Mouse (Mus musculus) frontal cortex, postnatal 36 days (tissue): ENCODE results near the gene Sult2a3.
"Not testable (repeated sequence)": the region's sequence is repeated elsewhere in the genome, so short reads cannot be mapped to it uniquely, and the experiment has no call there.

Experiments used
- DNase-seq, 2 experiments: peaks; one replicate each; pipeline ENCODE4 v3.0.0; 2022; ENCODE audit warnings: low spot score in 2 of 2

Sult2a3 gene

DNA sequence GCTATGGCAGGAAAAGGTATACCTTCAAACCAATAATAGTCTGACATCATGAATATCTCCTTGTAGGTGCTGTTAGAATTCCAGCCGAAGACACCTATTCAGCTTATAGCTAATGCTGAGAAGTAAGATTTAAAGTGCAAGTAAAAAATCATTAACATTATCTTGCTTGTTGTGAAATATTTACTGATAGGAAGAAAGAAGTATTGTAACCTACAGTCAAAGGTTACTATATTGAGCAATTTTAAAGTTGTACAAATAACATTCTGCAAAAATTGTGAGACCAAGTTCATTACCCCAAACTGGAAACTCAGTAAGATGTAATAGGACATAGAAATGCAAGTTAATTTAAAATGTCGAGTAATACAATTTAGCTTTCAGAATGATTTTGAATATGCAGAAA, at the start of gene Sult2a3:
TSS of gene Sult2a3 (minus strand) at position 101 of the 400 bp plus-strand sequence.
- DNase-seq, result no peak

- DNase-seq, result no peak
These were observed 2.4 kb downstream of the Sult2a3 start for GRCm38 (mm10) chr7:14120436-14120835.

DNA sequence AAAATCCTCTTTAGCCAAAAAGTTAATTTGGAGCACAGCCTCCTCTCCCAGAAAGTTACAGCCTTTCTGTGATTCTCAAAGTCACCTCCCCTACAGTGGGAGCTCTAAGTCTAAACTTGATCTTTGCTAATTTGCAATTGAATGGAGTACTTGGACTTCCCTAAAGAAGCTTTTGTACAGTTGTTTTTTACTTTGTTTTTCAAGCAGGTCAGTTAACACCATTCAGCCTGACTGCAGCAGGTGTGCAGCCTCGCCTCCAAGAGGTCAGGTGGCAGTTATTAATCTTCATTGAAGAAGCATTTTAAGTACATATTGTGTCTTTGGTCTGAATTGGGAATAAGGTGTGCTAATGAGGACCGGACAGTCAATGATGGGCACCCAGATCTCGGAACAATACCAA, 3.0 kb downstream of the Sult2a3 start:
- not testable (repeated sequence) for DNase-seq

DNA sequence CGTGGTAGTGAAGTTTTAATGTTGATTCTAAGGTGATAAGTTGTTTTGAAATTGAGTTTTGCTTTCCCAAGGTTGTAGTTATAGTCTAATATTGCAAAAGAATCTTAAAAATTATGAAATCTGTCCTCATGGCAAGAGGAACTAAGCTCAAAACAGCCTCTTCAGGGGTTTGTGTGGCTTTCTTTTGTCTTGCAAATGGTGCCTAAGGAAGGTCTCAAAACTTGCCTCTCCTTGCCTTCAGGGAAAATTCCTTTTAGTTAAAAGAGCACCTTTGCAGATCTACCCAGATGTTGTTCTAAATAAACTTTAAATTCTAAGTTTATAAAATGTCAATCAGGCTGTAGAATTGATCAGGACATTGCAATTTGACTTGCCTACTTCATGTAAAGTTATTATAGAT, 6.1 kb downstream of the Sult2a3 start:
- no peak for DNase-seq

DNA sequence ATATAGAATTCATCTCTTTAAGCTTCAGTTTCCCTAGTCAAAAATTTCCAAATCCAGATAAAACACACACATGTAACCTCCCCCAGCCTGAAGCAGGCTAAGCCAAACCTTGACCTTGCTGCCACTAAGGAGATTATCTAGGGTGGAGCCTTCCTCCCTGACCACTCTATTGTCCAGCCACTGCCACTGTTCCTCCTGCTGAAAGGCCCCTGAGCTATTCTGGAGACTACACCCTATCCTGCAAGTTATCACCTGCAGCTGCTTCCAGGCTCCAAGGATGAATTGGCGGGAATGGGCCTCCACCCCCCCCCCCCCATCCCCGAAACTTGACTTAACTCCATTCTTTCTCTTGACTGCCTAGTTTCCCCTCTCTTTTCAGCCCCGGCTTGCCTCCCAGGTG, 8.4 kb downstream of the Sult2a3 start:
- DNase-seq, result not testable (repeated sequence)

DNA sequence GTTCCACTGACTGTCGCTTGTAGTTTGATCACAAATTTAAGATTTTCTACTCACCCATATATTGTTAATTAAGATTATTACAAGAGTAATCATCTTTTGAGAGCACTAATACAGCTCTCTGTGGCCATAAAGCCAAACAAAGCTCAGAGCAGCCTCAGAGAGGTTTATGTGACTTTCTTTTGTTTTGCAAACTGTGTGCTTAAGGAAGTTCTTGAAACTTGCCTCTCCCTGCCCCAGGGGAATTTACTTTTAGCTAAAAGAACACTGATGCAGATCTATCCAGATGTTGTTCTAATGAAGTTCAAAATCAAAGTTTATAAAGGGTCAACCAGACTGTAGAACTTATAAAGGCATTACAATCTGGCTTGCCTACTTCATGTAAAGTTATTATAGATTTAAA, 75.0 kb downstream of the Sult2a3 start:
- not testable (repeated sequence) for DNase-seq

DNA sequence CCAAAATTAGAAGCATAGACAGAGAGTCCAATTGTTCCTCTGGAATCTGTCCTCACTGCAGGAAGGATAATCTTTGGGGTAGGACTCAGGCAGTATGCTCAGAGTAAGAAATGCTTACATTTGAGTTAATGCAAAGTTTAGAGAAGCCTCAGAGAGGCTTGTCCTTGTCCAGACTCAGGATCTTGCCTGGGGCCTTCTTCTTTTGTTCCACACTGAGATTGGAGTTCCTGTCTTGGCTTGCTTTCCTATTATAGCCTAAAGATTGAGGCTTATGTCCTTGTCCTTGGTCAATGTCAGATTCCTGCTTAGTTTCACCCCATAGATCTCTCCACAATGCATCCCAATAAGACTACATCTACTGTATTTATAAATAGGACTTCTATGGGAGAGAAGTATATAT, 92.0 kb downstream of the Sult2a3 start:
- not testable (repeated sequence) for DNase-seq
